Mouse (Mus musculus): ENCODE measurements around the gene Map3k21.

Map3k21 gene

DNA sequence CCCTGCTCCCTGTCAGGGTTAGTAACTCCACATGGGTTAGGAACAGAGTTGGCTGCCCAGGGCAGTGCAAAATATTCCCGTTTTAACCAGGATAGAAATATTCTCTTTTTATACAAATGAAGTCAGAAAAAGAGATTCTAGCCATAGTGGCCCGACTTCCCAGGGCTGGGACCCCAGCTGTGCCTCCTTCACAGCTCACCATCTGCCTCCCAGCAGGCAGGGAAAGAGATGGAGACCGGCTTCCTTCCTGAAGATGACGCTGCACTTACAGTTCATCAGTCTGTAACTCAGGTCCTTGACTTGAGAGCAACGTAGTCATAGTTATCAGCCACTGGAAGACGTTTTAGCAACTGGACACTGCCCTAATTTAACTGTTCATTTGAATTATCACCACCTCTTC is 70.6 kb downstream of the Map3k21 start:
- DNase-seq = no peak

DNA sequence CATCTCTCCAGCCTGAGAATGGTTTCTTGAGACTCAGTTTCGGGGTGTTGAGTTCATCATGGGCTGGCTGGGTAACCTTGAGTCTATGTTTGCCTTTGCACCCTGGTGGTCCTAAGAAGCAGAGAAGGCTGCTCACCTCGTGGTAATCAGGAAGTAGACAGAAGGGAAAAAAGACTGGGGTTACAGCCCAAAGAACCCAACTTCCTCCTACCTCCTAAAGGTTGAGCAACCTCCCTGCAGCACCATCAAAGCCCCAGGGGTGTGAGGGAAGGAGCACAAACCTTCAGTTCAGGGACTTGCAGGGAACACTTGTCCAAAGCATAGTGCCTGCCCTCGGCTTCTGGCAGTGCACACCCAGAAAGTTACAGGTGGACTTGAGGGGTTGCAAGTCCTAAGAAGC is 73.3 kb downstream of the Map3k21 start:
- no peak for DNase-seq

DNA sequence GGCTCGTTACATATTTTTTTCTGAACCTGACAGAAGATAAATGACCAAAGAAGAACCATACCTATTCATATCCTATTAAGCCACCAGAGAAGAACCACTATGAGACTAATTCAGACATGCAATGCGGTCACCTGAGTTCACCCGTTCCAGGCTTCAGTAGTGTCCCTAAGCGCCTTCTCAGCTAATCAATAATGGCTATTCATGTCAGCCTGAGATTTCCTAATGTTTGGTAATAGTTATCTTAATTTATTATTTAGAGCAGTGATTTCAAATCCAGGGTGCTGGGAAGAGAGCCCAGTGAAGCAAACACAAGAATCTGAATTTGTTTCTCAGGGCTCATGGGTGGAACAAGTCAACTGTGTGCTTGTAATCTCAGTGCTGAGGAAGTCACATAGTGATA is 73.9 kb downstream of the Map3k21 start:
- DNase-seq = no peak

DNA sequence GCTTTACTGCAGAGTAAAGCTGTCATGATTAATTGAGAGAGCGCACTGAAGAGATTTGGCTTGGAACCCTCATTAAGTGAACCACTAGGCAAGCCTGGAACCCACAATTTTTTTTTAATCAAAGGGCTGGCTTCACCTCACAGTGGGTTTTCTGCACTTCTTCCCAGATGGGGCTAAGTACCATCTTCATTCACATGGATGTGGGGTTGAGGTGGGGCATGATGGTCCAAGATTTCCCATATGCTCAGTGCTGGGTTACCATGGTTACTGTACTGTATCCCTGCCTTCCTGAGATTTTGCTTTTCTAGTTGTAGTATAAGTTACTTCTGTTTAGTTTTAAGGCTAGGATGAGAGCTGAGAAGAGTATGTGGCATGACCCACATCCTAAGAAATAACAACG is 75.1 kb downstream of the Map3k21 start:
- no peak for DNase-seq

DNA sequence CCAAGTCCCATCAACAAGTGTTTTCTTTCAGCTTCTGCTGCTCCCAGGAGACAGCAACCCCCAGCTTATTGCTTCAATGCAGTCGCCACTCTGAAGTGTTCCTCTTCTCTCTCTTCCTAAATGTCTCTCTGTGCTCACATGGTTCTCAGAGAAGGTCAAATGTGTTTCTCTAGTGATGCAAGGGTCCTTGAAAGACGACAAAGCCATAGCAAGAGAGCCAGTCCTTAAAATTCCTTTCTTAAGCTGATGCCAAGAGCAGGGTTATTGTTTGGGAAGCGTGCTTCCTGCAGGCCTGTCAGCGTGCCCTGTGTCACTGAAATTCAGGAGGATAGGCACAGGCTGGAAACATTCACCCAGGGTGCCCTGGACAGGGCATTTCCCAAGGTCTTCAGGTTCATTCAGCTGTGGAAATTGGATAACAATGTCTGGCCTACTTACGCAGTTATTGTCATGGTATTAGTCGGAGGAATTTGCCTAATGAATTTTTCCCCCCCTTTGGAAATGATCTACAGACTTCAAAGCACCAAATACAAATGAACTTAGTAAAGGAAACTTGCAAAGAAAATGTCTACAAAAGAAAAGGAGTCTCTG is 76.8 kb downstream of the Map3k21 start:
- no peak for DNase-seq

DNA sequence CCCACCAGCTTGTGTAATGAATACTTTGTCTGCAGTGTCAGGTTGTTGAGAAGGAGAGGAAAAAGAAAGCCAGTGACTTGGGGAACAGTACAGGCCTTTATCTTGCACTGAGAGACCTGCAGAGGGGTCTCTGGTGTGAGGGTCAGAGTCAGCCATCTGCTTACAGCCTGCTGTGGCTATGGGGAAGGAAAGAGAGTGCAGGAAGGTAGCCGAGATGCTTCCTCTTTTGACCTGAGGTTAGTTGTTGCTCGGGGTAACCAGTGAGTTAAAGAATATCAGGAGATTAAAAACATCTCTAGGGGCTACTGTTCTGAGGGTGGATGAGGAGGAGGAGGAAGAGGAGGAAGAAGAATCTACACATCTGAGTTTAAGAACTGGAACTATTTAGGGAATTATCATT is 77.7 kb downstream of the Map3k21 start:
- DNase-seq = no peak

DNA sequence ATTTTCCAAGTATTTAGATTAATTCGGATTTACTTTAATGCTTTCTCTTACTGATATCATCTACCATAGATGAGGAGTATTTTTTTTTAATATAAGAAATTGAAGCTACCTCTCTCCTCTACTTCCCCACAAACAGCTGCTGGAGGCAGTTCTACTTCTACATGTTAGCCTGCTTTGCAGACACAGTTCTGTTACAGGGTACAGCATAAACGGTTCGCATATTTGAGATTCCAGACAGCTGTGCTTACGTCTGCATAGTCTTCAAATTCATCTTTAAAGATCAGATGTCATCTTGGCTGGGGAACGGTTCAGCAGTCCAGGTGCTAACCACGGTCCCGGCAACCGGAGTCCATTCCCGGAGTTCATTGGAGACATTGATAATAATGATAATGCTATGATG is 83.4 kb downstream of the Map3k21 start:
- no peak for DNase-seq

DNA sequence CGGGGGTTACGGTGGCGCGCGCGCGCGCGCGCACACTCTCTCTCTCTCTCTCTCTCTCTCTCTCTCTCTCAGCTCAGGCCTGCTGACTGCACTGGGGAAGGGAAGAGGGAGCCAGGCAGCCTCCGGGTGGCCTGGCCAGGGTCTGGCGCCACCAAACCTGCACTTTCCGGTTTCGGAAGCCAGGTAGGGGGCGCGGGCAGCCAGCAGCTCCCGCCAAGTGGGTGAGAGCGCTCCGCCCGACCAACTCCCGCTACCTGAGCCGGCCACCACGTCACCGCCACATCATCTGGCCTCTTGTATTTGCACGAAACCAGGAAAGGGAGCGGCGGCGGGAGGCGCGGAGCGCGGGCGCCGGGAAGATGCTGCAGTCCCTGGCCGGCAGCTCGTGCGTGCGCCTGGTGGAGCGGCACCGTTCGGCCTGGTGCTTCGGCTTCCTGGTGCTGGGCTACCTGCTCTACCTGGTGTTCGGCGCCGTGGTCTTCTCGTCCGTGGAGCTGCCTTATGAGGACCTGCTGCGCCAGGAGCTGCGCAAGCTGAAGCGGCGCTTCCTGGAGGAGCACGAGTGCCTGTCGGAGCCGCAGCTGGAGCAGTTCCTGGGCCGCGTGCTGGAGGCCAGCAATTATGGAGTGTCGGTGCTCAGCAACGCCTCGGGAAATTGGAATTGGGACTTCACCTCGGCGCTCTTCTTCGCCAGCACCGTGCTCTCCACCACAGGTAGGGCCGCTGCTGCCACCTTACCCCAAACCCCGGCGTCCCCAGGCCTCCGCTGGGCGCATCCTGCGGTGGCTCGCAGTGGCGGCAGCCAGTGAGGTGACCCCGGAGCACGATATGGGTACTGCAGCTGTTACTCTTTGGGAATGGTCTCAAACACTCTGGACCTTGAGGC is 85.1 kb downstream of the Map3k21 start, which contains the start of gene Kcnk1:
TSS of gene Kcnk1 (plus strand) at position 70 of the 886 bp plus-strand sequence.
- DNase-seq = no peak

DNA sequence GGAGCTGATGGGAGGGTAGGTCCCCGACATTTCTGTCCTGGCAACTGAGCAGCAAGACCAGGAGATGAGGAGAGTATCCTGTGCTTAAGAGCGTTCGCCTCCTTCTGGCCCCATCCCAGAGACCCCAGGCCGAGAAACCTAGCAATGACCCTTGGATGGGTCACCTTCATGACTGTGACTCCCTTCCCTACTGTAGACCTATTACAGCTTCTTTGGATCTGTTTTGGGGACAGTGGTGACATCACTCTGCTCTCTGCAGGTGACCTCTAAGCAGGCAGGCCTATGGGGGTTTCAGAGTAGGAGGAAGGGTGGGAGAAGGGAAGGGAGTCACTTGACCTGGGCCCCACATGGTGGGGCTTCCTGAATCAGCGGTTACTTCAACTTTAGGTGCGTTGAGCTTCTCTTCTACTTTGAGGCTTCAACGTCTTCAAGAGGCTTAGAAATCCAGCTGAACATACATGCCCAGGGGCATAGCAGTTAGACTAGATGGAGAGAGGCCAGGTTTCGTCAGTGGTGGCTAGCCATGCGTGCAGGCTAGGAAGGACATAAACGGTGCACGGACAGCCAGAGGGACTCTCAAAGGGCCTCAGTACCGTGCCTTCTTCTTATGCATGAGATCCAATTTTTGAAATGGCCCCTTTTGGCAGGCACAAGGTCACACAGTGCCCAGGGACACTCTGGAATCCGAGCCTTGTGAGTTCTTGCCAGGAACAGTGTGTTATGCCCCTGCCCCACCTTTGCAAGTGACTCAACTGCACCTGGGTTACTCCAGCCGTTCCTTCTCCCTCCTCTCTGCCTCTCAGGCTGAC is 86.0 kb downstream of the Map3k21 start:
- no peak for DNase-seq

DNA sequence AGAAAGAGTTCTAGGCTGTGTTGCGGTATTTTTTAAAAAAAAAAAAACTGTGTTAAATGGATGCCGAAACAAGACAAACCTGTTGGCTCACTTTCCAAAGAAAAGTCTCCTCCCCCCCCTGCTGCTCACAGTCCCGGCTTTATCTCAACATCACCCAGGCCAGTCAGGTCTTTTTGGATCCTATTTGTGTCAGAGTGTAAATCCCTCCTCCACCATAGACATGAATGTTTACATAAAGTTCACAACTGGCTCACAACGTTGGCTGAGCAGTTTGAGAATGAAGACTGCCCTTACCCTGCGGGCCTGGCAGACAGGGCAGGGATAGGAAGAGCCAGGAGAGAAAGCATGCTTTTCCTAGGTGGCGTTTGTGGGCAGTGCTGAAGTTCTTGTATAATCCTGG is 86.7 kb downstream of the Map3k21 start:
- DNase-seq = no peak
